Comparison of ENCODE assay signal across 27 mouse cellular contexts in genomic region chr6:28663670-28664069, GRCm38 (mm10).
"Had no signal": no experiment of that assay in that cellular context is flagged by ENCODE, and none has a peak within 500 bp of the region (broad histone marks: within the 10 kb centered on the region; RNA-seq: fewer than 3 reads in every experiment).

No protein-coding gene starts in this region.

- DNase-seq: cerebellum, adult 8-10 months; cerebellum, adult 9-10 months; cerebellum, adult 9-11 months; cerebellum, postnatal 10 days; cerebellum, postnatal 14 days; cerebellum, postnatal 25 days; cerebellum, postnatal 36 days; embryo, embryonic 11 days; forebrain, postnatal 0 days; gastrocnemius, adult 2 months; gastrocnemius, postnatal 10 days; gastrocnemius, postnatal 14 days; gastrocnemius, postnatal 25 days; gastrocnemius, postnatal 36 days; heart, adult 18-20 months; heart, adult 2 months had no signal

- H3K27ac ChIP-seq: embryonic facial prominence, embryonic 10.5 days; embryonic facial prominence, embryonic 12.5 days; embryonic facial prominence, embryonic 13.5 days; embryonic facial prominence, embryonic 15.5 days; forebrain, embryonic 10.5 days; forebrain, embryonic 12.5 days; forebrain, embryonic 13.5 days; forebrain, embryonic 15.5 days; gastrocnemius, adult 2 months; heart, adult 2 months had no signal

- H3K4me3 ChIP-seq: embryonic facial prominence, embryonic 10.5 days; embryonic facial prominence, embryonic 12.5 days; embryonic facial prominence, embryonic 13.5 days; embryonic facial prominence, embryonic 15.5 days; erythroblast, embryonic 14.5 days; forebrain, embryonic 10.5 days; forebrain, embryonic 12.5 days; forebrain, embryonic 13.5 days; forebrain, embryonic 15.5 days; gastrocnemius, adult 2 months; heart, adult 2 months had no signal

- ATAC-seq: forebrain, embryonic 13.5 days; forebrain, embryonic 14.5 days; forebrain, embryonic 15.5 days; forebrain, embryonic 16.5 days; forebrain, postnatal 0 days had no signal
